16 mouse cellular contexts compared by ENCODE assay signal in genomic region chr16:89899192-89899591, GRCm38 (mm10).
DNase-seq lines count a peak whose midpoint lies in the region; ATAC-seq and TF ChIP-seq lines count a peak whose summit lies in the region.
"Had no signal": no experiment of that assay in that cellular context is flagged by ENCODE, and none has a peak within 500 bp of the region (broad histone marks: within the 10 kb centered on the region; RNA-seq: fewer than 3 reads in every experiment).

No protein-coding gene starts in this region.

- ATAC-seq in CD4-positive, CD25-positive, alpha-beta regulatory T cell, adult 4 months, result no peak
- ATAC-seq: inflammation-experienced regulatory T-cells, adult 6 months; midbrain, embryonic 16.5 days had no signal

- no peak overlapping the region; the same call in 1 of the 2 replicates for H3K27ac ChIP-seq in left cerebral cortex, adult 2 months
- H3K27ac ChIP-seq: embryonic facial prominence, embryonic 13.5 days; forebrain, embryonic 10.5 days; hindbrain, embryonic 12.5 days had no signal

- intact Hi-C loops in left cerebral cortex, adult 2 months (cut with DNase I), result loop anchor here (1.0 to 5.0 kb wide), 4 partner anchors 21 to 127 kb away; no protein-coding TSS in a partner anchor

- peak; percentile 43 to 59 for DNase-seq in left cerebral cortex, adult 2 months (ENCODE audit: extremely low spot score in 1 of 2, low spot score in 2 of 2)
- no peak for DNase-seq in left cerebral cortex, adult 11 months (ENCODE audit: low spot score)
- peak; percentile 47 for DNase-seq in Muller cell, postnatal 12 days (ENCODE audit: inconsistent ontology term)
- peak; percentile 95 for DNase-seq in brain, adult 2 months (ENCODE audit: low read depth, low spot score)
- peak; percentile 69 to 78 for DNase-seq in cerebellum, postnatal 25 days
- DNase-seq in adrenal gland, postnatal 10 days, result no peak
- DNase-seq: gastrocnemius, postnatal 36 days; heart, postnatal 10 days; lung, postnatal 10 days had no signal

- no peak overlapping the region for H3K4me3 ChIP-seq in left cerebral cortex, adult 2 months
- H3K4me3 ChIP-seq: embryonic facial prominence, embryonic 13.5 days; forebrain, embryonic 10.5 days; hindbrain, embryonic 12.5 days; megakaryocyte, embryonic 14.5 days had no signal

- TF ChIP-seq CTCF in left cerebral cortex, adult 2 months (IDR thresholded peaks at IDR 0.05), result no peak

Comparison
In these comparisons a context has a peak if more than half of its experiments do, and no peak if none do; other contexts are left out.
1. DNase-seq: peak in left cerebral cortex, adult 2 months (2 of 2), Muller cell, postnatal 12 days (single experiment), brain, adult 2 months (single experiment) and cerebellum, postnatal 25 days (2 of 2); none in left cerebral cortex, adult 11 months (single experiment) and adrenal gland, postnatal 10 days (single experiment).